Mouse (Mus musculus) spleen, embryonic (tissue): Measurements from ENCODE around the gene Nop2.

ENCODE experiments used
- CTCF ChIA-PET: fragments of 350-600 bp; sonication (Branson Sonifier 250); formaldehyde crosslinking; loops from one replicate; lab custom pipeline; 2022; lab: Charles Lee

The Nop2 gene

DNA sequence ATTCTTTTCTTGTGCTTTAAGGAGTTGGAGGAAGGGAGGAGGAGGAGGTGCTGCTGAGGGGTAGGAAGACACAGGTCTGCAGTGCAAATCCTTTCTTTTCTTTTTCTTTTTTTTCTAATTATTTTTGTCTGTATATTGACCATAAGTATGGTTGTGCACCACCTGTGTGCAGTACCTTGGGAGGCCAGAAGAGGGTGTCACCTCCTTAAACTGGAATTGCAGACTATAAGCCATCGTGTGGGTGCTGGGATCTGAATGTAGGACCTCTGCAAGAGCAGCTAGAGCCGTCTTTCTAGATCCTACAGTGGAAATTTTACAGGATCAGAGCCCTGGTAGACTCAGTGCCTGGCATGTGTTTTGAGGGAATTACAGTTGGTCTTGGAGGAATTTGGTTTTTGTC lies 24.0 kb upstream of the Nop2 start:
- CTCF ChIA-PET, result no interaction called here

DNA sequence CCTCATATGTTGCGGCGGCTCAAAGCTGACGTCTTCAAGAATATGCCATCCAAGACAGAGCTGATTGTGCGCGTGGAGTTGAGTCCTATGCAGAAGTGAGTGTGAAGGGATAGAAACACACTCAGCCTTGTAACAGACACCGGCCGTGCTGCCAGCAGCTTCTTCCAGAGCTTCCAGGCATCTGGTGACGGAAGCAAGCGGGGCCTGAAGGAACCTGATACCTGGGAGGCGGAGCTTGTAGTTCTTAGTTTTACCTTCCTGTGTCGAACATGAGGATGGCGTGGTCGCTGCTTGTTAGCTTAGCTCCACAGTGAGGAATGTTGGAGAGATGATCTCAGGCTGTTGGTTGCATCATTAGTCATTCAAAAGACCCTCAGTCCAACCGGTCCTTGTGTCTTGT lies 22.3 kb upstream of the Nop2 start:
- CTCF ChIA-PET, result no interaction called here

DNA sequence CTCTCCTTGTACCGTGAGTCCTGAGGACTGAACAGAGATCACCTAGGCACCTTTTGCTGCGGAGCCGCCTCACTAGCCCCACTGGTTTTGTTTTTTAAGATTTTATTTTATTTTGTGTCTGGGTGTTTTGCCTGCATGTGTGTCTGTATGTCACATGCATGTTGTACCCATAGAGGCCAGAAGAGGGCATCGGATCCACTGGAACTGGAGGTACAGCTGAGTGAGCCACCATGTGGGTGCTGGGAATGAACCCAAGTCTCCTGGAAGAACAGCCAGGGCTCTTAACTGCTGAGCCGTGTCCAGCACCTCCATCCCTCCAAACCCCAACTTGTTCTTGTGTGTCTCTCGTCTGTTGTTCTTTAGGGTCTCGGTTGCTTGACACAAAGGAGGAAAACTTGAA lies 20.8 kb upstream of the Nop2 start:
- CTCF ChIA-PET, result interaction anchor here (0.7 kb wide), 1 partner anchor 18 kb away, joined by 3 read pairs; no protein-coding TSS in a partner anchor

DNA sequence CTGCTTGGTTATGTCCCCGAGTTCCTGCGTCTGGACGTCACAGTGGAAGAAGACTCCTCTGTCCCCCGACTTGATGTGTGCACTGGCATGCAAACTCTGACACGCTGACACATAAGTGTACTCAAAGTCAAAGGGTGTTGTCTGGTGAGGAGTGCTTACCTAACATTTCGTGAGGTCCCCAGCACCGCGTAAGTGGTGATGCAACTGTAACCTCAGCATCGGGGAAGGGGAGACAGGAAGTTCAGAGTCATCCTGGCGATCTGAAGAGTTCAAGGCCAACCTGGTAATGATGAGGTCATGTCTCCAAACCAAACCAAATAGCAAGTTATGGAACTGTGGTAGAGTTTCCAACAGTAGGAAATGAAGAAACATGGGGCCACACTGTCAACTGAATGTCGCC lies 19.2 kb upstream of the Nop2 start:
- CTCF ChIA-PET, result no interaction called here

DNA sequence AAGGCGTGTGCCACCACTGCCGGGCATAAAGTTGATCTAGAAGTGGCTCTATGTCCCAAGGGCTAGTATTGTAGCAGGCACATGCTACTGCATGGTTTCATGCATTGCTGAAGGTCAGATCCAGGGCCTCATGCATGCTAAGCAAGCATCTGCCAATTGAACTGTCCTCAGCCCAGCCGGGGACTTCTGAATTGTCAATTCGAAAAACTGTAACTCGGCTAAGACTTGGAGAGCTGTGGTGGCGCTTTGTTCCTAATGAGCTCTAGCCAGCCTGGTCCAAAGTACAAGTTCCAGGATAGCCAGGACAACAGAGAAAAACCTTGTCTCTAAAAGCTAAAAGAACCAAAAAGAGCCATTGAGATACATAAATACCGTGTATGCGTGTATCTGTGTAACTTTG lies 12.3 kb upstream of the Nop2 start:
- CTCF ChIA-PET, result interaction anchor here (0.6 kb wide), 1 partner anchor 165 kb away, joined by 3 read pairs; no protein-coding TSS in a partner anchor

DNA sequence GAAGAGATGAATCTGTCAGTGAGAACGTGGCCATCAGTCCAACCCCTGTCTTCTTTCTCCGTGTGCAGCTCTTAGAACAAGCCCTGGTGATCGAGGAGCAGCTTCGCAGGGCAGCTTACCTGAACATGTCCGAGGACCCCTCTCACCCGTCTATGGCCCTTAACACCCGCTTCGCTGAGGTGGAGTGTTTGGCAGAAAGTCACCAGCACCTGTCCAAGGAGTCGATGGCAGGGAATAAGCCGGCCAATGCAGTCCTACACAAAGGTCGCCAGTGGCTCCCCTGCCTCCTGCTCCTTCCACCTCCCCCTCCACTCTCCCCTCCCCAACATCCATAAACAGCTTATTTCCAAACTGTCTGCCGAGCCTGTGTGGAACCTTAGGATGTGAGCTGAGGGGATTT lies 3.0 kb upstream of the Nop2 start:
- CTCF ChIA-PET, result no interaction called here

DNA sequence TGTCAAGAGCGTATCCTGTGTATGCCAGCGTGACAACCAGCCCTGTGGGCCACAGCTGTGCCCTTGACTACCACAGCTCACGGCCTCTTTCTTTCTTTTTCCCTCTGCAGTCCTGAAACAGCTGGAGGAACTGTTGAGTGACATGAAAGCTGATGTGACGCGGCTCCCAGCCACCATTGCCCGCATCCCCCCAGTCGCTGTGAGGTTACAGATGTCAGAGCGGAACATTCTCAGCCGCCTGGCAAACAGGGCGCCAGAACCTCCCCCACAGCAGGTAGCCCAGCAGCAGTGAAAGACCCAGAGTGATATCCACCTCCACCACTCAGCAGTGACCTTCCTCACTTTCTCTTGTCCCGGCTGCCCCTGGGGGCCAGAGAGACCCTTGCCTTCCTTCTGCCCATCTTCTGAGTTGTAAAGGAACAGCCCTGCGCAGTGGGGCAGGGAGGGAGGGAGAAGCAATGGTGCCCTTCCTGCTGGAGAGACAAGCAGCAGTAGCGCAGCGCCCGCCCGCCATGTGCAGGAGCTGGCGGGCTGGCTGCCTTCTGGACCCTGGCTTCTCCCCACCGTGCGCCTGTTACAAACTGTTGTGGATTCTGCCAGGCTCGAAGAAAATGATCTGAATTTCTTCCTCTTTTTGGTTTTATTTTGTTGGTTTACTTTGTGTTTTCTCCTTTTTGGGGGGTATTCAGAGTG lies 1.9 kb upstream of the Nop2 start:
- CTCF ChIA-PET, result interaction anchor here (0.6 to 0.7 kb wide), 2 partner anchors 353 to 365 kb away, joined by 4 to 22 read pairs; partner anchors contain the start of gene Cd9

DNA sequence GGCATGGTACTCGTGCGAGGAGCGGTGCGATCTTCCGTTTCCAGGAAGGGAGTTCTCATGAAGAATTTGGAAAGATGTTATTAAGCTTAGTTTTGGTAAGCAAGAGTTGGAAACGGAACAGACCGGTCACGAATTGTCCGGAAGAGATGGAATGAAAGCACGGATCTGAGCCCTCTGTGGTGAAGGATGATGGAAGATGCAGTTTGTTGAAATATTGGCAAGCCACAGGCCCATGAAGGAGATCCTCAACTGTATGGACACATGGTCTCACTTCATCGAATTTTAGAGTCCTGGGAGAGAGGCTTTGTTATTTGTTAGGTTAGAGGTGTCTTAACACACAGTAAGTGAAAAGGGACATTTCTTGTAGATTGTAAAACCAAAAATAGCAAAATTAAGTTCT lies 761 bp downstream of the Nop2 start:
- CTCF ChIA-PET, result interaction anchor here (0.5 to 0.6 kb wide), 2 partner anchors 126 to 423 kb away, joined by 3 read pairs; no protein-coding TSS in a partner anchor

DNA sequence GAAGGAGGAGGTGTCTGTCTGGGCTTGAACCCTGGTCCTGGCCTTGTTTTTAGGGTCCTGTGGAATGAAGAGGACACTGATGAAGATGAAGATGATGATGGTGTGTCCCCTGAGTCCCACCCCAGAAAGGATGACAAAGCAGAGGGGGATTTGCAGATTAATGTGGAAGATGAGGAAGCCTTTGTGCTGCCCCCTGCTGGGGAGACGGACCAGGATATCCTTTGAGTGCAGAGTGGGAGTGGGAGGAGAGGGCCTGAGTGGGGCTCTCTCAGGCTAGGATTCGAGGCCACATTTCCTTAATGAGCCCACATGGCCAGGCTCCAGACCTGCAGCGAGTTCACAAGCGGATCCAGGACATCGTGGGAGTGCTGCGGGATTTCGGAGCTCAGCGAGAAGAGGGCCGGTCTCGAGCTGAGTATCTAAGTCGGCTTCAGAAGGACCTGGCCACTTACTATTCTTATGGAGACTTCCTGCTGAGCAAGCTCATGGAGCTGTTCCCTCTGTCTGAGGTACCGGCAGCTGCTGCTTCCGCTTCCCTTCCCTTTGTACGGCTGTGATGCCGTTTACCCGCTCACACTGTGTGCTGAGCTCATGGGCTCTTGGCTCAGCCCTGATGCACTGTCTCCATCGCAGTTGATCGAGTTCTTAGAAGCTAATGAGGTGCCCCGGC lies 5.4 kb downstream of the Nop2 start:
- CTCF ChIA-PET, result interaction anchor here (0.6 to 1.0 kb wide), 3 partner anchors 36 to 100 kb away, joined by 3 to 4 read pairs (median 3); partner anchors contain the start of gene Cd27

DNA sequence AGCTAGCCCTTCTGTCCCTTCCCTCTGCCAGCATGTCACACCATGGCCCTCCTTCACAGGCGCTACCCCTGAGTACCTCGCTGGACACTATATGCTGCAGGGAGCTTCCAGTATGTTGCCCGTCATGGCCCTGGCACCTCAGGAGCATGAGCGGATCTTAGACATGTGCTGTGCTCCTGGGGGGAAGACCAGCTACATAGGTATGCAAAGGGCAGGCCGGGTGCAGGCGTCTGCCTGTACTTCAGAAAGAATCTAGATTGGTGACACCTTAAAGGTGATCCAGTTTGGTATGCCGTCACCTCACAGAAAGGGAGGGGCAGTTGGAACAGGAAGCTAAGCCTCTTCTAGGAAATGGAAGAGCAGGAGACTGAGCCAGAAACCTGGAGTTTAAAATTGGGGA lies 8.0 kb downstream of the Nop2 start:
- CTCF ChIA-PET, result no interaction called here

DNA sequence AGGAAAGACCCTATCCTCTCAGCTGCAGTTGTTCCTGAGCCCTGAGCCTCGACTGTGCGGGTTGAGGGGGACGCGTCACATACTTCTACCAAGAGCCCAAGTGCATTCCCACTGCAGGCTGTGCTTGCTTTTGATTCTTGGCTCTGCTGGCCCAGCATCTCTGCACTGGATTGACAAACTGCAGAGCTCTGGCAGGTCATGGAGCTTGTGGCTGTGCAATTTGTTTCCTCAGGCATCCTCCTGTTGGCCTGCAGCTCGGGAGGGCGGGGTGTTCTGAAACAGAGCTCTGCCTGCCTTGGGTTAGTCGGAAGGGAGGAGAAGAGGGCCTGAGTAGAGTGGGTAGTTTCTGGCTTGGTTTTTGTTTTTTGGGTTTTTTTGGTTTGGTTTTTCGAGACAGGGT lies 10.7 kb downstream of the Nop2 start:
- CTCF ChIA-PET, result interaction anchor here (0.6 kb wide), 1 partner anchor 90 kb away, joined by 7 read pairs; no protein-coding TSS in a partner anchor

DNA sequence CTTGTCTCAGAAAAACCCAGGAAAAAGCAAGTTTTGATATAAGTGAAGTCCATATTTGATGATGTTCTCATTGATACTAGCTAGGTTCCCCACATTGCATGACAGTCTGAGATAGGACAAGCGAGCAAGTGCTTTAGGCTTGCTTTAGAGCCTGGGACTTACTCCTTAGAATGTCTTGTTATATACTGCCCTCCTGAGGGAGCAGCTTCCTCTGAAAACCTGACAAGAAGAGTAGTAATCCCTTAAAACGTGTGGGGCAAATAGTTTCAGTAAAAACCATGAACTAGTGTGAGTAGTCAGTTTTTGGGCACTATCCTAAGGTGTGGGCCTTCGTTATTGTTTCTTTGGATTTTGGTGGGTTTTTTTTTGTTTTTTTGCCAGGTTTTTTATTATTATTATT lies 11.4 kb downstream of the Nop2 start:
- CTCF ChIA-PET, result no interaction called here

DNA sequence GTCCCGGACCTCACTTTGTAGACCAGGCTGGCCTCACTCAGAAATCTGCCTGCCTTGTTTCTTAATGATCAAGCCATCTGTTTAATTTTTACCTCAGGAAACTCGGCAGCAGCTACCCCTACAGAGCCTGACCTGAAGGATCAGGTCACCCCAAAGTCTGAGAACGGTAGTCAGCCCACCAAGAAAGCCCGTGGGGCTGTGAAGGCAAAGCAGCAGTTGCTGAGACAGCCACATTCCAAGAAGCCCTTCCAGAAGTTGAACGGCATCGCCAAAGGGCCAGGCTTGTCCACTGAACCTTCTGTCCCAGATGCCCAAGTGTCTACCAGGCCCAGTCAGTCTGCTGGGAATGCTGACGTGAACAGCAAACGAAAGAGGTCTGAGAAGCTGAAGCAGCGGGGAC lies 12.2 kb downstream of the Nop2 start:
- CTCF ChIA-PET, result no interaction called here

DNA sequence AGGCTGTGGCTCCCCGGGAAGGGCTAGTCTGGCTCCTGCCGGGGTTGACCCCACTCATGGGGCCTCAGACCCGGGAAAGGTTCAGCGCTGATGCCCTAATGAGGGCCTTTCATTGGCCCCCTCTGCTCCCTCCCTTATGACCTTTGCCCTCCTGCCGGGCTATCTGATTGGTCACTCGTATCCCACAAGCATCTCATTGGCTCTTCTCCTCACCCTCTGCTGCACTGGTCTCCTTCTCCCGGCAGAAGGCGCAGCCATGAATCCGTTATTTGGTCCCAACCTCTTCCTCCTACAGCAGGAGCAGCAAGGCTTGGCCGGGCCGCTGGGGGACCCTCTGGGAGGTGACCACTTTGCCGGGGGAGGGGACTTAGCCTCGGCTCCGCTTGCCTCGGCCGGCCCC lies 13.3 kb downstream of the Nop2 start, which contains the start of gene Iffo1:
Gene Iffo1, plus strand, starts transcription at position 241 of the 400 bp plus-strand sequence.
- CTCF ChIA-PET, result no interaction called here

DNA sequence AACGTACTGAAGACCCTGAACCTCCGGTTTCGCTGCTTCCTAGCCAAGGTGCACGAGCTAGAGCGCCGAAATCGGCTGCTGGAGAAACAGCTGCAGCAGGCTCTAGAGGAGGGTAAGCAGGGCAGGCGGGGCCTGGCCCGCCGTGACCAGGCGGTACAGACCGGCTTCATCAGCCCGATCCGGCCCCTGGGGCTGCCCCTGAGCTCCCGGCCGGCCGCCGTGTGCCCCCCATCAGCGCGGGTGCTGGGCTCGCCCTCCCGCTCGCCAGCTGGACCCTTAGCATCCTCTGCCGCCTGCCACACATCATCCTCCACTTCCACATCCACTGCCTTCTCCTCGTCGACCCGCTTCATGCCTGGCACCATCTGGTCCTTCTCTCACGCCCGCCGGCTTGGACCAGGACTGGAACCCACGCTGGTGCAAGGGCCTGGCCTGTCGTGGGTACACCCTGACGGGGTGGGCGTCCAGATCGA lies 13.8 kb downstream of the Nop2 start:
- CTCF ChIA-PET, result no interaction called here

DNA sequence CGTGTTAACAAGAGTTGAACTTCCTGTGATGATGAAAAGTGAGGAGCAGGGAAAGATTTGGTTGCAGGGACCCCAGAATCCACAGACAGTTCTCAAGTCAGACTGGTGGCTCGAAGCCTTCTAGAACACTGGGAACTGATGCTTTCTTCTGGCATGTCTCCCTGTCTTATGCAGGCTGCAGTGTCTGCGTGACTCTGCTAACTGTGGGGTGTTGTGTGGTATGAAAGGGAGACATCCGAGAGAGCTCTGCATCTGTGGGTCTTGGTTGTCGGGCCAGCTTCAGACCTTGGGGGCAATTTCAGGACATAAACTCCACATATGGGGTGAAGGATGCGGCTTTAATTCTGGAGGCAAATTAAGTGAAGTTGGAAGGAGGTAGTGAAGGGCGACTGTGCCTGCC lies 14.4 kb downstream of the Nop2 start:
- CTCF ChIA-PET, result no interaction called here

DNA sequence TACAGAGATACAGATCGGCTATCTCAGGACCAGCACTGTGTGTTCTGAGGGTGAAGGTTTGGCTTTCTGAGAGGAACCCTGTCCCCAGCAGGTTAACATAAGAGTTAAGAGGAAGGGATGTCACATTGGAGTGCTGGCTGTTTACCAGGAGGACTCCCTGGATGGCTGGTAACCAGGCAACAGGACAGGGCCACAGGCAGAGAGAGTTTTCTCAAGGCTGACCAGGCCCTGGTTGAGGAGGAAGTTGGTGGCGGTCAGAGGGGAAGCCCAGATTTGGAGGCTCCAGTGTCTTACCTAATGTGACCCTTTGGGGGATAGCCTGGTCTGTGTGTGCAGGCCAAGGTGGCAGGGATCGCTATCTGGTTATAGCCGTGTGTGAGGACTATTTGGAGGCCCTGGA lies 15.1 kb downstream of the Nop2 start:
- CTCF ChIA-PET, result no interaction called here

DNA sequence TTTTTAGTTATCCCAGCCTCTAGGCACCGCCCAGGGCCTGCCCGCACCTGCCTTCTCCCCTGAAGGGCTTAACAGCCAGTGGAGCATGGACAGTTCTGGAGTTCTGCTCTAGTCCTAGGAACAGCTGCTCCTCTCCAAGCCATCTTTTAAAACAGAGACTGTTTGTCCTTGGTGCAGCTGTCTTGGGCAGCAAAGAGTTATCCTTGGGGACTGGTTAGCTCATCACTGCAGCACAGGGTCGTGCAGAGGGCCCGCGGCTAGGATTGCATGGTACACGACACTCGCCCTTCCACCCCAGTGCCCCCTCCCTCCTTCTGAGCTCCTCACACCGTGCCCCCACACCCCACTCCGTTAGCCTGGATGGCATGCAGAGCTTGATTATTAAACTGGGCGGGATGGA lies 15.6 kb downstream of the Nop2 start:
- CTCF ChIA-PET, result no interaction called here

DNA sequence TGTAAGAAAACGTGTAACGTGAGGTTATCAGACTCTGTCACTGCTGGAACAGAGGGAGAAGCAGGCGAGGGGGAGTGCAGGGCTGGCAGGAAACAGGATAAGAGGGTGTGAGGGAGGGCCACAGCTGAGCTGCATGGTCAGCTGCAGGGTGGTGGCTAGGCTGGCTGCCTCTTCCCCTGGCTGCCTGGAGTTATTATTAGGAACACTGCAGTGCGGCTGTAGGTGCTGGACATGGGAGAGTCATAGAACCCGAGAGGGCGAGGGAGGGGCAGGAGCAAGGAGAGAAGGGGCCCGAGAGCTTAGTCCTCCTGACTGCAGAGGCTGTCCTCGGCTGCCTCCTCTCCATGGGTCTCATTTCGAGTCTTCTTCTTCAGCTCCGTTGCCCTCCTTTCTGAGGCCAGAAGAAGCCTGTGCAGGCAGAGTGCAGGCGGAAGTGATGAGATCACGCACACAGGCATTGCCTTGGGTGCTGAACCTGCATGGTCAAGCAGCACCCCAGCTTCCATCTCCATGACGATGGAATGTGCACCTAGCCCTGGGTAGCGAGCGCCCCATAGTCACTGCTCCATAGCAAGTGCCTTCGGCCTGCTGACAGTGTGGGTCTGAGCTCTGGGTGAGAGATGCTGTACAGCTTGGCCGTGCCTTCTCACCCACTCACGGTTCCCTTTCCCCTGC lies 16.7 kb downstream of the Nop2 start:
- CTCF ChIA-PET, result no interaction called here

DNA sequence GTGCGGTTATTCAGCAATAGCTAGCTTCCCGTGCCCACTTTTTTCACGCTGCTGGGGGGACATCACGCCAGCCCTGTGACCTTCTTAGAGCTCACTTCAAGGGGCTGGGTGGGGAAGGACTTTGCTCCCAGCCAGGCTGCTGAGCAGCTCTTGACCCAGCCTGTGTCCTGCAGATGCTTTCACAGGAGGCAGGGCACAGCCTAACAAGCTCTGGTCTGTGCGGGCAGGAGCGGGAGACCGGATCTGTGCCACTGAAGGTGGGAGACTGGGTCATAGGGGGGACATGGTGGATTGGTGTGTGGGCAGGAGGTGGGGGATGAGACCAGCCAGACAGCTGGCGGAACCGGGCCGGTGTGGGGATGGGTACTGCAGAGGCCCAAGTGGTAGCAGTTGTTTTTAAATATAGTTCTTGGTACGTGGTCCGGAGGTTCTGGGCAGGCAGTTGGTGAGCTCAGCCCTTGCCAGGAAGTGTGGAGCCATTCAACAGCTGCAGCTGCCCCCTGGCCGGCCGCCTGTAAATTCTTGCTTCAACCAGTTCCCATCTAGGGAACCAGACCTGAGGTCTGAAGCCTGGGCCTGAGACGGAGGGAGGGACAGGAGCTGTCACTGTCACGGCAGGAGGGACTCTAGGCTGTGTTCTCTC lies 17.3 kb downstream of the Nop2 start:
- CTCF ChIA-PET, result no interaction called here

DNA sequence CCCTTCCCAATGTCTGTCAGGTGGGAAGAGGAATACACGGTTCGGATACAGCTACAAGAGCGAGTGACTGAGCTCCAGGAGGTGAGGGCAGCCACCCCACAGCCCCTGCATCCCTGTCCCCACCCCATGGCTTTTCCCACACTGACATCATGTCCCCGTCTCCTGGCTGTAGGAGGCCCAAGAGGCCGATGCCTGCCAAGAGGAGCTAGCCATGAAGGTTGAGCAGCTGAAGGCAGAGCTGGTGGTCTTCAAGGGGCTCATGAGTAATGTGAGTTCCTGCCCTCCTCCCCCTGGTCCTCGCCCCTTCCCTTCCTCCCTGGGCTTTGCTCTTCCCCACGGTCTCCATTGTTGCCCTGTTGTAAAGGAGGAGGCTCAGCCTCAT lies 17.9 kb downstream of the Nop2 start:
- CTCF ChIA-PET, result no interaction called here
